Mouse (Mus musculus) heart, postnatal 36 days (tissue): Measurements from ENCODE around the gene Phc2. TPM values are rescaled to one million over a fixed set of nuclear protein-coding genes. Genes with fewer than 3 reads are reported as not detected.

Experiments used
- DNase-seq, 2 experiments: peaks; one replicate each; pipeline ENCODE4 v3.0.0; 2021 to 2022
- intact Hi-C: fragments of 180-260 bp; cut with DNase I; formaldehyde crosslinking; loops from one replicate; pipeline ENCODE4 v1.15.1; 2025
- total RNA-seq, 2 experiments: library from RNA; stranded (reverse); gene quantifications; 2 replicates each; pipeline ENCODE4 v1.2.3; 2021

Gene Phc2
- total RNA-seq, 2 experiments from 2014 or later, result 32.2 to 45.7 TPM

- intact Hi-C loops, result no loop called here
- DNase-seq, result no peak
Measured at GRCm38 (mm10) chr4:128734721-128735671, 80.5 kb downstream of the Phc2 start.

- DNase-seq, result no peak
- intact Hi-C loops, result no loop called here
Measured at GRCm38 (mm10) chr4:128737137-128737589, 82.7 kb downstream of the Phc2 start.

DNA sequence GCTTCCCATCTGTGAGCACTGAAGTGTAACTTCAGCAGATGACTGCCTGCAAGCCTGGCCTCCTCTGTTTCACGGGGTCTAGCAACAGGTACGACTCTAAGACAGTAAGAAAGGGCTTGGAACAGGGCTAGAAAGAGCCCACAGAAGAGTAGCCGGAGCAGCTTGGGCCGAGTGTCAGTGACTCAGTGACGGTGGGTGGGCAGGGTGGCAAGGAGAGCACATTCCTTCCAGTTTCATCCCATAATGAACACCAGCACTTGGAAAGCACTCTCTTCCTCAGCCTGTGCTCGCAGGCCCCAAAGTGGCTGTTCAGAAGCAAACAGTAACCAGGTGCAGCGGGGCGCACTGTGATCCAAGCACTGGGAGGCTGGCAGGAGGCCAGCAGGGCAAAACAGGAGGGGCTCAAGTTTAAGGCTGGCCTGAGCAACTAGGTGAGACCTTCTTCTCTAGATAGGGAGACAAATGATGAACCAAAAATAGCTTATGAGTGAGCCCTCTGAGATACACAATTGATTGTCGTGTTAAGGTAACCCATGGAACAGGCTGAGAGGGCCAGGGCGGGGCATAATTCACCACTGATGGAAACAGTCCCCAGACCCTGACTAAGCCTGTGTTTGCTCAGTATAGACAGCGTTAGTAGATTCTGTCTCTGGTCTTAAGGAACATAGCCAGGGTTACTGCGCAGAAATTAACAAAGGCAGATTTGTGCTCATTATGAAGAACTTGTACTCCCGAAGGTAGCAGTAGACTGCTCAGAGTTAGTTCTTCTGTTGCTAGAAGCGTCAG lies 83.5 kb downstream of the Phc2 start:
- intact Hi-C loops, result no loop called here
- DNase-seq, result no peak

- DNase-seq, result no peak
- intact Hi-C loops, result no loop called here
Measured at GRCm38 (mm10) chr4:128740878-128741277, 86.4 kb downstream of the Phc2 start.

GRCm38 (mm10) chr4:128741906-128742305 lies 87.4 kb downstream of the Phc2 start:
- intact Hi-C loops, result no loop called here
- no peak for DNase-seq

GRCm38 (mm10) chr4:128742379-128742970 lies 88.0 kb downstream of the Phc2 start:
- DNase-seq, result no peak
- intact Hi-C loops, result no loop called here

GRCm38 (mm10) chr4:128743031-128743626 lies 88.6 kb downstream of the Phc2 start:
- no peak for DNase-seq
- intact Hi-C loops, result no loop called here

GRCm38 (mm10) chr4:128745160-128745559 lies 90.7 kb downstream of the Phc2 start:
- DNase-seq, result no peak
- intact Hi-C loops, result loop anchor here (5.0 kb wide), 1 partner anchor 33 kb away; no protein-coding TSS in a partner anchor

- DNase-seq, result no peak
- intact Hi-C loops, result loop anchor here (5.0 kb wide), 1 partner anchor 35 kb away; no protein-coding TSS in a partner anchor
Measured at GRCm38 (mm10) chr4:128747614-128748270, 93.2 kb downstream of the Phc2 start.

- DNase-seq, result no peak
- intact Hi-C loops, result loop anchor here (5.0 kb wide), 1 partner anchor 36 kb away; no protein-coding TSS in a partner anchor
Measured at GRCm38 (mm10) chr4:128748309-128748708, 93.8 kb downstream of the Phc2 start.

GRCm38 (mm10) chr4:128751006-128751405 lies 96.5 kb downstream of the Phc2 start:
- no peak for DNase-seq
- intact Hi-C loops, result no loop called here

- intact Hi-C loops, result no loop called here
Measured at GRCm38 (mm10) chr4:128752031-128752757, 97.7 kb downstream of the Phc2 start.

GRCm38 (mm10) chr4:128753571-128753970 lies 99.1 kb downstream of the Phc2 start:
- intact Hi-C loops, result no loop called here
- no peak for DNase-seq

More at GRCm38 (mm10) chr4:128752031-128752757, 97.7 kb downstream of the Phc2 start:
- no peak for DNase-seq

DNA sequence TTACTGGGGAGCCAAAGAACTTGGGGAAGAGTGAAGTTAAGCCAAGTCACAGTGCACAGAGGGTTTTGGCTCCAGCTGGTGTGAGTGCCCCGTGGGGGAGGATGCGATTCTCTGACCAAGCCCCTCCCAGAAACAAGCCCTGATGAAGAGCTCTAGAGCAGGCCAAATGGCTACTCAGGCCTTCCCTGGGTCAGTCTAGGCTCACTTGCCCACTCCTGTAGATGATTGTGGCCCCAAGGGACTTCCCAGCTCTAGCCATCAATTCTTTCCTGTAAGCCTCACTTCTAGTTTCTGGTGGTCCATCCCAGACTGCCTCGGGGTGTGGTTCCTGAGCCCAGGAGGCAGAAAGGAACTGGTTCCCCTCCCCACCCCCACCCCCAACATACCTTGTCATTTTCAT lies 100.6 kb downstream of the Phc2 start, which contains the start of gene A3galt2:
Gene A3galt2 (plus strand): TSS at position 301 of the 400 bp plus-strand sequence.
- intact Hi-C loops, result no loop called here
- no peak for DNase-seq

DNA sequence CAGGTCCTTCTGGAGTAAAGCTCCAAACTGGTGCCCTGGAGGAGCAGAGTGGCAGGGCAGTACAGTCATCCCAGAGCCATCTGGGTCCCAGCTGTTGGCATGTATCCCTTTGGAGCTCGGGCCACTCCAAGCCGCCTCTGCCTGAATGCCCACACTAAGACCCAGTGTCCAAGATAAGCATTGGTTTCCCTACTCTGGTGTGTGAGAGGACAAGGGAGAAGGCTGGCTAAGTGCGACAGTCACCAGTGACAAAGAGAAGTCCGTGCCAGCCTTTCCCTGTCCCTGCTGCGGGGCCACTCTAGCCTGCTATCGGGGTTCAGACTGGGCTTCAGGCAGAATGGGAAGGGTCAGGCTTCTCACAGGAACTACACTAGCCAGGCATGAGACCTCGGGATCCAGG lies 101.4 kb downstream of the Phc2 start:
- intact Hi-C loops, result no loop called here
- DNase-seq, result no peak

GRCm38 (mm10) chr4:128759214-128759613 lies 104.7 kb downstream of the Phc2 start:
- no peak for DNase-seq
- intact Hi-C loops, result no loop called here

- DNase-seq, result no peak
- intact Hi-C loops, result no loop called here
Measured at GRCm38 (mm10) chr4:128760029-128760428, 105.5 kb downstream of the Phc2 start.

- intact Hi-C loops, result no loop called here
- DNase-seq, result no peak
Measured at GRCm38 (mm10) chr4:128766929-128767328, 112.4 kb downstream of the Phc2 start.

DNA sequence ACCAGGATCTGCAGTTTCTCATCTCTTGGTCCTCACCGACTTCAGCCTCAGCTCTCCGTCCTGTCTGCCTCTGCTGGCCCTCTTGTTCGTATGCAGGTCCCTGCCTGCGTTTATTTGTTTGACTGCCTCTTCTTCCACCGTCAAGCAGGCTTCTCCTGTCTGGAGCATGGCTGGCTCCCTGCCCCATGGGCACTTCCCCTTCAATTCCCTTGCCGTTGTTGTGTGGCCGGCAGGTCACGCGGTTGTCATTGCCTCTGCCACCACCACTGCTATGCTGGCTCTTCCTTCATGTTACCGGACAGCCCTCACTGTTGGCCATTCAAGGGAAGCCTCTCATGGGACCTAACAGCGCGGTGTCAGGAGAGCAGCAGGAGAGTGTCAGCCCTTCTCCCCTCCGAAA lies 113.6 kb downstream of the Phc2 start:
- DNase-seq, result no peak
- intact Hi-C loops, result no loop called here
